Mouse (Mus musculus) left cerebral cortex, postnatal 4 days (tissue): Measurements from ENCODE around the gene Ablim1. TPM values are rescaled to one million over a fixed set of nuclear protein-coding genes. Genes with fewer than 3 reads are reported as not detected.

Experiments
- DNase-seq: peaks from one replicate; pipeline ENCODE4 v3.0.0-alpha.2; 2022
- intact Hi-C: fragments of 180-260 bp; cut with DNase I; formaldehyde crosslinking; loops from one replicate; pipeline ENCODE4 v1.15.1; 2025
- total RNA-seq, 2 experiments: library from RNA; stranded (reverse); gene quantifications; 2 replicates each; pipeline ENCODE4 v1.2.3; 2021

Gene Ablim1
- total RNA-seq, 2 experiments from 2014 or later = 204 to 208 TPM

DNA sequence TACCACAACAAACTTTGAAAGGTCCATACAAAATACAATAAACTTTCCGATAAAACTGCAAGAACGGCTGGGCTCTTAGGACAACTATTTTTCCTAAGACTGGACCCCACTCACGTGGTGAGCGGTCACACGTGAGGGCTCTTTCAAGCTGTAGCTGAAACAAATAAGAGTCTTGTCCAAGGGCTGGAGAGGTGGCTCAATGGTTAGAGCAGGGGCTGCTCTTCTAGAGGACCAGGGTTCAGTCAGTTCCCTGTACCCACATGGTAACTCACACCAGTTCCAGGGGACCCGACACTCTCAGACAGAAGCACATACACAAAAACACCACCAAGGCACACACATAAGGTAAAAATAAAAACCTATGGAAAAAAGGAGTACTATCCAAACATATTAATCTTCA is 197.0 kb downstream of the Ablim1 start:
- intact Hi-C loops = no loop called here
- DNase-seq = no peak

GRCm38 (mm10) chr19:57116871-57117501 is 197.7 kb downstream of the Ablim1 start:
- no peak for DNase-seq
- intact Hi-C loops = no loop called here

- DNase-seq = no peak
- intact Hi-C loops = no loop called here
Measured at GRCm38 (mm10) chr19:57115670-57116069, 199.0 kb downstream of the Ablim1 start.

DNA sequence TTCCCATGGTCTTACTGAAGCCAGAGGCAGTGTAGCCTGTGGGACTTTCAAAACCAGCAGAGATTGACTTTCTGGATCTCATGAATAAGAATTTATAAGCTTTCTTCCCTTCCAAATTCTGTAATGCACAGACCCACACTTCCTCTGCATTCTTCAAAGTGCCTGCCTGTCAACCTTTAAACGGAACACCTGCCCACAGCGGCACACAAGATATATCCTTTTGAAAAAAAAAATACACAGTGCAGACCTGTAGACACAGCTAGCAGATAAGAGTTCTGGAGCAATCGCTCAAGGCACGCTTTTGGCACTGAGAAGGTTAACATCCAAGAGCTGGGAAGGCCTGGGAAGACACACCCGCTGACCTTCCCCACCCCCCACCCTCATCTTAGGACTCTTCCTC is 199.8 kb downstream of the Ablim1 start:
- DNase-seq = no peak
- intact Hi-C loops = no loop called here

- no peak for DNase-seq
- intact Hi-C loops = no loop called here
Measured at GRCm38 (mm10) chr19:57113975-57114374, 200.7 kb downstream of the Ablim1 start.

GRCm38 (mm10) chr19:57112816-57113406 is 201.8 kb downstream of the Ablim1 start:
- intact Hi-C loops = no loop called here
- peak; percentile 34 for DNase-seq

DNA sequence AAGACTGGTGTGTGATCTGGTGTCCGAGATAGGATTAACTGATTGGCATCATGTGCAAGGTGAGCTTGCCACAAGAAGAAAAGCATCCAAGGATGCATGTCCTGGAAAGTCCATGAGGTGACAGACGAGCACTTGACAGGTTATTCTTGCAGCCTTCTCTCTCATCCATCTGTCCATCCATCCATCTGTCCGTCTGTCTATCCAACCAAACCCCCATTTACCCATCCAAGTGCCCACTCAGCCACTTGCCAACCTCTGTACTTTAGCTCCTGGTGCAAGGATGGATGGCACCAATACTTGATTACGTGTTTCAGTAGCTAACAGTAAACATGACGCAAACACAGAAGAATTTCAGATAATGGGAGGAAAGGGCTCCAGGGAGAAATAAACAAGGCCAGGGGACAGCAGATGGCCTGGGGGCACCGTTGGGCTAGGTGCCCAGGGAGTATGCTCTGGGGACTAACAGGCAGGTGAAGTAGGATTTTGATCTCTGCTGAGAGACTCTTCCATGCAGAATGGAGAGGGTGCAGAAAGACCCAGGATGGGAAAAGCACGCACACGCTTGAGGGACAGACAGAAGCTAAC is 202.4 kb downstream of the Ablim1 start:
- peak; percentile 62 for DNase-seq
- intact Hi-C loops = no loop called here

DNA sequence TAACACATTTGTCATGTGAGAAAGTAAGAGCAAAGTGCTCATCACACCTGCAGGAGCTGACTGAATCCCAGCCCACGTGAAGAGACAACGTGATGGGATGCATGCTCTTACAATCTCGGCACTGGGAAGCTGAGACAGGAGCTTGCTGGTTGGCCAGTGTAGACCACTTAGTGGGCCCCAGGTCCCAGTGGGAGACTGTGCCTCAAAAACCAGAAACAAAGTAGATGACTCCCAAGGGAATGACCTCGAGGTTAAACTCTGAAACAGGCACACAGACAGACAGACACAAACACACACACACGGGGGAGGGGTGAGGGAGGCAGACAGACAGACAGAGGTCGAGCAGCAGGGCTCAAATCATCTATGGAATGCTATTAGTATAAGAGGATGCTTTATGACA is 203.4 kb downstream of the Ablim1 start:
- intact Hi-C loops = no loop called here
- DNase-seq = no peak

GRCm38 (mm10) chr19:57109620-57110019 is 205.1 kb downstream of the Ablim1 start:
- DNase-seq = no peak
- intact Hi-C loops = no loop called here

DNA sequence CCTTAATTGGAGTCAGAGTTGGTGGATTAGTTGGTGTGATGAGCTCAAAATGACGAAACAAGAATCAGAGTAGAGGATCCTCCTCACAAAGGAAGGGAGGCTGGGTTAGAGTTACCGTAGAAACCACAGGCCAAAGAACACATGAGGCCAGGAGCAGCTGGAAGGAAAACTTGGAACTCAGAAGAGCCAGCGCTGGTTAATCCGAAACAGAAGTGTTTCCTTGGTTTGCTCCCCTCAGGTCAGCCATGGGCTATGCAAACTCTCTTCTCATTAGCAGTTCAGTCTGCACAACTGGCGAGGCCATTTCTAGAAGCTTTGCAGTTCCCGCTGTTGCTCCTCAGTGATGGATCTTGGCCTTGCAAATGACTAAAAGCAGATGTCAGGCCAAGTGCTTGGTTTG is 208.2 kb downstream of the Ablim1 start:
- DNase-seq = no peak
- intact Hi-C loops = no loop called here

DNA sequence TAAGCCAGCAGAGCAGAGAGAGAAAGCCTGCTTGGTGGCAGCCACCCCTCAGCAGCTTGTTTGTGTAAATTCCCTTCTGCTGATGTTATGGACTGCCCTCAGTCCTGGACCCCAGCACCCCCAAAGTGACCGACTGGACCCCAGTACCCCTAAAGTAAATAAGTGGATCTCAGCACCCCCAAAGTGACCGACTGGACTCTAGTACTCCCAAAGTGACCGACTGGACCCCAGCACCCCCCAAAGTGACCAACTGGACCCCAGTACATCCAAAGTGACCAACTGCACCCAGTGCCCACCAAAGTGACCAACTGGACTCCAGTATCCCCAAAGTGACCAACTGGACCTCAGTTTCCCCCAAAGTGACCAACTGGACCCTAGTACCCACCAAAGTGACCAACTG is 208.7 kb downstream of the Ablim1 start:
- no peak for DNase-seq
- intact Hi-C loops = no loop called here

DNA sequence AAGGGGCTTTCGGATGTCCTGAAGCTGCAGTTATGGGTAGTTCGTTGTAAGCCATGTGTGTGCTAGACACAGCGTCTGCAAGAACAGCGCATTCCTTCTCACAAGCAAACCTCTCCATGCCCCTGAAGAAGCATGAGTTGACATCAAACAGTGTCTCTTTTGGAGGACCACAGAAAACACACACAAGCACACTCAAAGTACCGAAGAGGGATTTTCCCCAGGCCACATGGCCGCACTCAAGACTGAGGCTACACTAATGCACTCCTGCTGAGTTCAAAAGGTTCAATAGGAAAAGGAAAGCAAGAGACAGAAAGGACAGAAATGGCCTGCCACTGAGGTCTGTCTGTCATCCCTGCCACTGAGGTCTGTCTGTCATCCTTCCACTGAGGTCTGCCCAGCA is 209.6 kb downstream of the Ablim1 start:
- intact Hi-C loops = no loop called here
- DNase-seq = no peak

DNA sequence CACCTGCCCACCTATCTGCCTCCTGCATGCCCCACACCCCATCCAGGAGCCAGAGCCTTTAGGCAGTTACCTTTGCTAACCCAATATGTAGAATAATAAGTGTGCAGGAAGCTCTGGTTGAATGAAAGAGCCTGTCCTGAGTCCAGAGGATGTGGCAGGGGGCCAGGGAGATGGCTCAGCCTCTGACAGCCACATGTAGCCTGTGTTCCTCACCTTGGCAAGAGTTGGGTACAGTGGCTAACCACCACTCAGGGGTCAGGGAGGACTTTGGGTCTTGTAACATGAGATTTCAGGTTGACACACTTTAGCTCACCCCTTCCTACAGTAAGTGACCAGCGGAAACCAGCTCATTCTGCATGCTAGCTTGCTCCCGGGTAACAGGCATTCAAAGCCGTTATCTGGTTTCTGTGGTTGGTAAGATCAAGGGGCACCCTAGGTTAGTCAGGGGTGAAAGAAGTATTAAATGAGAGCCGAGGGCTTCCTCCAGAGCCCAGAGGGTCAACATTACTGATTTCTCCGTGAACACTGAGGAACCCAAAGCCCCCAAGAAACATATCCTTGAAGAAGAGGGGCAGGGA is 210.5 kb downstream of the Ablim1 start:
- intact Hi-C loops = no loop called here
- DNase-seq = no peak

DNA sequence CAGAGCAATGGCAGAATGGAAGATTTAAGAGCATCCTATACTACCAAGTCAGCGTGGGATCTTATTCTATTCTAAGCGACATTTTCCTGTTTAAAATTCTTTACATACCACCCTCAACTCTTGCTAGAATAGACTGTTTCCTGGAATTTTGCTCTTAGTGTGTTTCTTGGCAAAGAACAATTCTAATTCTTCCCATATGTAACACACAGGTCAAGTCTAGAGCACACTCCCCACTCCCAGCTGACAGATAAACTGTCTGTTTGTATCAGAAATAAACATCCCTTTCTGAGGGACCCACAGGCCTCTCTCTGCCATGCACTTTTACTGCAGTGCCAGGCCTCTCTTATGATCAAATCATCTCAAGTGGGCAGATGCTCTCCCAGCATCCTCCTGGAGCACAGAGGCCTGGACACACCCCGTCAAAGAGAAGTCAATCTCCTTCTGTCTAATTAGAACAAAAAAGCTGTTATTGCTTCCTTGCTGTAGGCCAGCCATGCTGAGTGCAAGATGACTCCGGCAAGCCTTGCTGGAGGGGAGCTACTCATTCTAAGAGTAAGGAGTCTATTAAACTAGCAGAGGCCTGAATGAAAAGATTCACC is 211.3 kb downstream of the Ablim1 start:
- DNase-seq = no peak
- intact Hi-C loops = no loop called here

DNA sequence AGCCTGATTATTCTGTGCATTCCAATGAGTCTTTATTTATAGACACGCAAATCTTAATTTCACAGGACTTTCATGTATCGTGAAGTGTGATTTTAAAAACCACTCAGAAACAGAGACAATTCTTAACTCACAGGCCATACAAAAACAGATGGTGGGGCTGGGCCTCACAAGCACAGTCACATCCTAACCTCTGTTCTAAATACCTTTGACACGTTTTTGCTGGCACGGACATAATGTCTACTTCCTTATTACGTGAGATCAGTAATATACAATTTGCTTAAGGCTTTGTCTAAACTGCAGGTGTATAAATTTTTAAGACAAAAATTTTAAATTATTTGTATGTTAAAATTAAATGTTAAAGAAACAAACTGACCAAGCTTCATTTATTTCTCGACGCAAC is 212.7 kb downstream of the Ablim1 start:
- DNase-seq = no peak
- intact Hi-C loops = no loop called here

DNA sequence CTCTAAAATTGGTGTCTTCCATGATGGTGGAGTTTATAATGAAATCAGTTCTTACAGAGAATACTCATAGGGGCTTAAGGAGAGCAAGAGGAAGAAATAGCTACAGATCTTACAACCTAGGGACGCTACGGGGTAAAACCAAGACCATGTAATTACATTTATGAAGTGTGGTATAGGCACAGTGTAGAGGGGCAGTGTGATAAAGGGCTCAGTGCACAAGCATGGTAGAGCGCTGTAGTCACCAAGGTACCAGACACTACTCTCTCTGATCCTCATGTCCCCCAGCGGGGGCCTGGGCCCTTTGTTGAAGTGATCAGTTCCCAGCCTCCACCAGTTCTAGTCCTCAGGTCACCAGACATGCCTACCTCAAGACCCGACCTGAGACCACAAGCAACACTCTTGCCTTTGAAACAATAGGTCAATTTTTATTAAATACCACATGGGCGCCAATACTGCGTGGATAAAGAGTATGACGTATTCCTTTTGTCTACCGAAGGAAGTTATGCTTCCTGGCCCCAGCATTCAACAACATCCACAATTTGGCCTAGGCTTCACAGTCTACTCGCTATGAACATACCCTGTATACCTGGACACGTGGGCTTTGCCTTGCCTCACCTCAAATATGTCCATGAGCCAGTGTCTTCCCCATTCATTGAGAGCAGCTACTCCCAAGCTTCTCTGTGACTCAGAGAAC is 213.8 kb downstream of the Ablim1 start:
- no peak for DNase-seq
- intact Hi-C loops = no loop called here

DNA sequence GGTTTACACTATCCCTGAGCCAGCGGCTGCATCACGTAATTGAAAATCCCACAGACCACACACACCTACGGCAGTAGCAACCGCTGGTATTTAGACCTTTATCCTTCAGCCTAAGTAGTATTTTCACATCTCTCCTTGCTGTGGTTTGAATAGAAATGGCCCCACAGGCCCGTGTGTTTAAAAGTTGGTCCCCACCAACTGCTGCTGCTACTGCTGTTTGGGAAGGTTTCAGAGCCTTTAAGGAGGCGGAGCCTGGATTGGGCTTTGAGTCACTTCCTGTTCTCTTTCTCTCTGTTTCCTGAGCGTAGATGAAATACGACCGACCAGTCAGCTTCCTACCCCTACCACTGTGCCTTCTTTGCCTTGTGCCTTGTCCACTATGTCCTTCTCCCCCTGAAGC is 214.7 kb downstream of the Ablim1 start:
- intact Hi-C loops = no loop called here
- DNase-seq = no peak

DNA sequence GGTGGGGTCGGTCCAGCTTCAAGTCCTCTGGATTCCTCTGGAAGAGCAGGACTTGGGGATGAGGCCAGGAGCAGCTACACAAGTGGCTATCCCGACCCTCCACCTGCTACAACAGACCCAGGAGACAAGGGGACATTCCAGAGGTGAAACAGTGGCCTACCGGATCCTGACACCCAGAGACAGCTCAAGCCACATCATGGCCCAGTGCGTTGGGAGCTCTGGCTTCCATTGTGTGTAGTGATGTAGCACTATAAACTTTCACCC is 215.7 kb downstream of the Ablim1 start:
- DNase-seq = no peak
- intact Hi-C loops = no loop called here

DNA sequence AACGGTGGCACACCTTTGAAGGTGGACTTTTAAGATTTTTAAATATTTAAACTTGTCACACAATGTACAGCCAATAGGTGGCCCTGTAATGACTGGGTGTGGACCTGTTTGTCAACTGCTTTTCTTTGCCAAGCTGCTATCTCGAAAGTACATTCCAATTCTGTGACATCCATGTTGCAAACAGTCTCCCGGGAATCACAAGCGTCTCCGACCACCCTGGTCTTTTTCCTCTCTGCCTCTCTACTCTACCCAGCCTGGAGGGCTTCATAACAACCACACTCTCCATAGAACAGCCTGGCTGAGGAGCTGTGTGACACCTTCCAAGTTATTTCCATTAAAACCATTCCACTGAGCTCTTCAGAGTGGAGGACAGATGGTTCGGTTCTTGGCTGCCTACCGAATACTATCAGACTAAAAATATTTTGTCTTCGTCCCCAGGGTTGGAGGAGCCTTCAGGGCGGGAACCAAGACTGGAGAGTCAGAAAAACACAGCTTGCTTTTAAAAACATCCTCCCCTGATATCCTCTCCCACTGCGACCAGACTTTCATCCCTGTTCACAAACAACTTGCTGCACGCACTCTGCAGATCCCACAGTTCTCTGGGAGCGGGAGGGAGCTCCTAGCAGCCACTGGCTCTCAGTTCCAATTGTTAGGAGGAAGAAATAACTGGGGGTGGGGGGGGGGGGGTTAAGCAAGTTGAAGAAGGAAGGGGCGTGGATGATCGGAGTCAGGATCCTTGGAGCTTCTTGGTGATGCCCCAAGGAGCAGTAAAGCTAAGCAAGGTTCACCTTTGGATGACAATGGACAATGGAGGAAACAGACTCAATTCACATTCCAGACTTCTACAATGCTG is 216.3 kb downstream of the Ablim1 start:
- intact Hi-C loops = no loop called here
- no peak for DNase-seq

- DNase-seq = no peak
- intact Hi-C loops = no loop called here
Measured at GRCm38 (mm10) chr19:57095340-57095739, 219.4 kb downstream of the Ablim1 start.

- intact Hi-C loops = no loop called here
- DNase-seq = no peak
Measured at GRCm38 (mm10) chr19:57093698-57094004, 221.1 kb downstream of the Ablim1 start.
